Mouse (Mus musculus): ENCODE data around the gene Tcf20. TPM values are rescaled to one million over a fixed set of nuclear protein-coding genes. Genes with fewer than 3 reads are reported as not detected.

Gene Tcf20
- polyA plus RNA-seq, 1 experiment, result 13.0 TPM

GRCm38 (mm10) chr15:83002665-83003548 is 15.2 kb upstream of the Tcf20 start:
- Histone ChIP-seq H3K36me3 (ENCODE audit: control insufficient read depth, insufficient read depth) (no peaks in the 10 kb centered on the region), H3K27me3 (ENCODE audit: control insufficient read depth, insufficient read depth, insufficient read length) (peaks cover 59% of the 10 kb centered on the region), H3K79me2 (ENCODE audit: control insufficient read depth, insufficient read depth) (no peaks in the 10 kb centered on the region), H3K4me3 (ENCODE audit: insufficient read depth, poor library complexity, severe bottlenecking) (no peak overlapping the region), H3K79me3 (ENCODE audit: low read depth) (no peaks in the 10 kb centered on the region), H3ac (ENCODE audit: control insufficient read depth, insufficient read length, low read depth) (no peak overlapping the region)
- TF ChIP-seq CEBPB (IDR thresholded peaks at IDR 0.05; ENCODE audit: low read depth), result no peak
- TF ChIP-seq FOSL1 (IDR thresholded peaks at IDR 0.05; ENCODE audit: insufficient read depth, low read length, poor library complexity, severe bottlenecking), result no peak
- TF ChIP-seq MYOD1 (IDR thresholded peaks at IDR 0.05; ENCODE audit: control insufficient read depth, insufficient read length, low read depth), result no peak
- no peak for TF ChIP-seq USF1 (IDR thresholded peaks at IDR 0.05; ENCODE audit: low read depth)
- TF ChIP-seq MYOG (IDR thresholded peaks at IDR 0.05; ENCODE audit: control insufficient read depth, extremely low read depth, insufficient read length), result no peak
- no peak for TF ChIP-seq CTCF (IDR thresholded peaks at IDR 0.05; ENCODE audit: control insufficient read depth, insufficient read depth, insufficient read length)
- TF ChIP-seq MAX (IDR thresholded peaks at IDR 0.05), result no peak

- no peaks in the 10 kb centered on the region for H3K79me3 ChIP-seq (ENCODE audit: low read depth)
- no peak overlapping the region for H3ac ChIP-seq (ENCODE audit: control insufficient read depth, insufficient read length, low read depth)
- H3K4me3 ChIP-seq (ENCODE audit: insufficient read depth, poor library complexity, severe bottlenecking), result no peak overlapping the region
- no peaks in the 10 kb centered on the region for H3K79me2 ChIP-seq (ENCODE audit: control insufficient read depth, insufficient read depth)
- no peaks in the 10 kb centered on the region for H3K36me3 ChIP-seq (ENCODE audit: control insufficient read depth, insufficient read depth)
- H3K27me3 ChIP-seq (ENCODE audit: control insufficient read depth, insufficient read depth, insufficient read length), result peaks cover 95% of the 10 kb centered on the region
- TF ChIP-seq USF1 (IDR thresholded peaks at IDR 0.05; ENCODE audit: low read depth), result no peak
- no peak for TF ChIP-seq MYOD1 (IDR thresholded peaks at IDR 0.05; ENCODE audit: control insufficient read depth, insufficient read length, low read depth)
- TF ChIP-seq MAX (IDR thresholded peaks at IDR 0.05), result no peak
- no peak for TF ChIP-seq MYOG (IDR thresholded peaks at IDR 0.05; ENCODE audit: control insufficient read depth, extremely low read depth, insufficient read length)
- no peak for TF ChIP-seq CTCF (IDR thresholded peaks at IDR 0.05; ENCODE audit: control insufficient read depth, insufficient read depth, insufficient read length)
- no peak for TF ChIP-seq CEBPB (IDR thresholded peaks at IDR 0.05; ENCODE audit: low read depth)
- TF ChIP-seq FOSL1 (IDR thresholded peaks at IDR 0.05; ENCODE audit: insufficient read depth, low read length, poor library complexity, severe bottlenecking), result no peak
Measured at GRCm38 (mm10) chr15:82998811-82999221, 11.1 kb upstream of the Tcf20 start.

- Histone ChIP-seq H3ac (ENCODE audit: control insufficient read depth, insufficient read length, low read depth) (no peak overlapping the region), H3K36me3 (ENCODE audit: control insufficient read depth, insufficient read depth) (no peaks in the 10 kb centered on the region), H3K79me2 (ENCODE audit: control insufficient read depth, insufficient read depth) (no peaks in the 10 kb centered on the region), H3K4me3 (ENCODE audit: insufficient read depth, poor library complexity, severe bottlenecking) (no peak overlapping the region), H3K27me3 (ENCODE audit: control insufficient read depth, insufficient read depth, insufficient read length) (peaks cover 95% of the 10 kb centered on the region), H3K79me3 (ENCODE audit: low read depth) (no peaks in the 10 kb centered on the region)
- TF ChIP-seq MYOD1 (IDR thresholded peaks at IDR 0.05; ENCODE audit: control insufficient read depth, insufficient read length, low read depth), result no peak
- TF ChIP-seq MYOG (IDR thresholded peaks at IDR 0.05; ENCODE audit: control insufficient read depth, extremely low read depth, insufficient read length), result no peak
- TF ChIP-seq FOSL1 (IDR thresholded peaks at IDR 0.05; ENCODE audit: insufficient read depth, low read length, poor library complexity, severe bottlenecking), result no peak
- no peak for TF ChIP-seq USF1 (IDR thresholded peaks at IDR 0.05; ENCODE audit: low read depth)
- TF ChIP-seq MAX (IDR thresholded peaks at IDR 0.05), result no peak
Measured at GRCm38 (mm10) chr15:82996431-82996830, 8.8 kb upstream of the Tcf20 start.

GRCm38 (mm10) chr15:82995239-82995638 is 7.6 kb upstream of the Tcf20 start:
- H3K27me3 ChIP-seq (ENCODE audit: control insufficient read depth, insufficient read depth, insufficient read length), result peaks cover 93% of the 10 kb centered on the region

GRCm38 (mm10) chr15:82992911-82993310 is 5.2 kb upstream of the Tcf20 start:
- H3K79me3 ChIP-seq (ENCODE audit: low read depth), result no peaks in the 10 kb centered on the region
- peaks cover 77% of the 10 kb centered on the region for H3K27me3 ChIP-seq (ENCODE audit: control insufficient read depth, insufficient read depth, insufficient read length)
- no peak overlapping the region for H3K4me3 ChIP-seq (ENCODE audit: insufficient read depth, poor library complexity, severe bottlenecking)
- TF ChIP-seq CEBPB (IDR thresholded peaks at IDR 0.05; ENCODE audit: low read depth), result no peak
- no peak for TF ChIP-seq MAX (IDR thresholded peaks at IDR 0.05)
- no peak for TF ChIP-seq FOSL1 (IDR thresholded peaks at IDR 0.05; ENCODE audit: insufficient read depth, low read length, poor library complexity, severe bottlenecking)
- no peak for TF ChIP-seq MYOG (IDR thresholded peaks at IDR 0.05; ENCODE audit: control insufficient read depth, extremely low read depth, insufficient read length)
- TF ChIP-seq CTCF (IDR thresholded peaks at IDR 0.05; ENCODE audit: control insufficient read depth, insufficient read depth, insufficient read length), result no peak
- TF ChIP-seq USF1 (IDR thresholded peaks at IDR 0.05; ENCODE audit: low read depth), result no peak
- no peak for TF ChIP-seq MYOD1 (IDR thresholded peaks at IDR 0.05; ENCODE audit: control insufficient read depth, insufficient read length, low read depth)
- H3ac ChIP-seq (ENCODE audit: control insufficient read depth, insufficient read length, low read depth), result no peak overlapping the region
- H3K36me3 ChIP-seq (ENCODE audit: control insufficient read depth, insufficient read depth), result no peaks in the 10 kb centered on the region
- H3K79me2 ChIP-seq (ENCODE audit: control insufficient read depth, insufficient read depth), result no peaks in the 10 kb centered on the region

More at GRCm38 (mm10) chr15:82995239-82995638, 7.6 kb upstream of the Tcf20 start:
- no peak overlapping the region for H3K4me3 ChIP-seq (ENCODE audit: insufficient read depth, poor library complexity, severe bottlenecking)
- H3K79me2 ChIP-seq (ENCODE audit: control insufficient read depth, insufficient read depth), result no peaks in the 10 kb centered on the region
- H3K36me3 ChIP-seq (ENCODE audit: control insufficient read depth, insufficient read depth), result no peaks in the 10 kb centered on the region
- H3K79me3 ChIP-seq (ENCODE audit: low read depth), result no peaks in the 10 kb centered on the region
- H3ac ChIP-seq (ENCODE audit: control insufficient read depth, insufficient read length, low read depth), result no peak overlapping the region
- no peak for TF ChIP-seq USF1 (IDR thresholded peaks at IDR 0.05; ENCODE audit: low read depth)
